9 mouse cellular contexts compared by ENCODE assay signal in genomic region chr1:193673236-193673830, GRCm38 (mm10).
A peak's percentile ranks its signal among the peaks of the same experiment; 100 is the strongest.
DNase-seq lines count a peak whose midpoint lies in the region; ATAC-seq and TF ChIP-seq lines count a peak whose summit lies in the region.
"Had no signal": no experiment of that assay in that cellular context is flagged by ENCODE, and none has a peak within 500 bp of the region (broad histone marks: within the 10 kb centered on the region; RNA-seq: fewer than 3 reads in every experiment).

No protein-coding gene starts in this region.

- peak; percentile 76 for TF ChIP-seq CTCF in midbrain, postnatal 0 days (IDR thresholded peaks at IDR 0.05)

- no peak for ATAC-seq in hindbrain, embryonic 12.5 days (ENCODE audit: low FRiP score)
- no peak for ATAC-seq in midbrain, postnatal 0 days (ENCODE audit: low FRiP score)

- intact Hi-C loops in heart, postnatal 14 days (cut with DNase I): loop anchor here (5.0 kb wide), 1 partner anchor 96 kb away; no protein-coding TSS in a partner anchor
- intact Hi-C loops in left cerebral cortex, postnatal 10 days (cut with DNase I): no loop called here

- WGBS in hindbrain, embryonic 10.5 days: 32% methylated on average over 3 of the region's 3 CpGs
- 37% methylated on average over 3 of the region's 3 CpGs for WGBS in hindbrain, embryonic 12.5 days
- 32% methylated on average over 3 of the region's 3 CpGs for WGBS in midbrain, postnatal 0 days

- H3K27me3 ChIP-seq in hindbrain, embryonic 10.5 days (ENCODE audit: insufficient read depth, poor library complexity, severe bottlenecking): no peaks in the 10 kb centered on the region
- no peaks in the 10 kb centered on the region for H3K27me3 ChIP-seq in hindbrain, embryonic 12.5 days
- no peaks in the 10 kb centered on the region for H3K27me3 ChIP-seq in midbrain, postnatal 0 days (ENCODE audit: insufficient read depth, low read length)
- H3K27me3 ChIP-seq: limb, embryonic 13.5 days had no signal

- H3K9ac ChIP-seq in hindbrain, embryonic 12.5 days: no peak overlapping the region
- no peak overlapping the region for H3K9ac ChIP-seq in midbrain, postnatal 0 days (replicated peaks; ENCODE audit: low read length, poor library complexity, severe bottlenecking)
- H3K9ac ChIP-seq: limb, embryonic 13.5 days had no signal

- no peak overlapping the region for H3K27ac ChIP-seq in hindbrain, embryonic 10.5 days
- no peak overlapping the region for H3K27ac ChIP-seq in hindbrain, embryonic 12.5 days
- H3K27ac ChIP-seq in midbrain, postnatal 0 days (ENCODE audit: low read depth, low read length): no peak overlapping the region
- H3K27ac ChIP-seq: limb, embryonic 13.5 days had no signal

- H3K4me2 ChIP-seq in hindbrain, embryonic 12.5 days (replicated peaks): no peak overlapping the region
- no peak overlapping the region for H3K4me2 ChIP-seq in midbrain, postnatal 0 days (ENCODE audit: low read depth, low read length, poor library complexity, severe bottlenecking)
- H3K4me2 ChIP-seq: limb, embryonic 13.5 days had no signal

- no peak overlapping the region for H3K4me3 ChIP-seq in hindbrain, embryonic 10.5 days
- no peak overlapping the region for H3K4me3 ChIP-seq in hindbrain, embryonic 12.5 days
- H3K4me3 ChIP-seq in midbrain, postnatal 0 days (ENCODE audit: low read depth, low read length): no peak overlapping the region
- H3K4me3 ChIP-seq: limb, embryonic 13.5 days had no signal

- 0 out of 2 replicates have a peak, but pooled peaks cover 8% of the 10 kb centered on the region for H3K4me1 ChIP-seq in hindbrain, embryonic 10.5 days (replicated peaks)
- H3K4me1 ChIP-seq in hindbrain, embryonic 12.5 days: 0 out of 2 replicates have a peak, but pooled peaks cover 7% of the 10 kb centered on the region
- no peaks in the 10 kb centered on the region for H3K4me1 ChIP-seq in midbrain, postnatal 0 days (ENCODE audit: insufficient read depth, low read length)
- H3K4me1 ChIP-seq: limb, embryonic 13.5 days had no signal

- H3K36me3 ChIP-seq in hindbrain, embryonic 10.5 days: no peaks in the 10 kb centered on the region
- H3K36me3 ChIP-seq in hindbrain, embryonic 12.5 days: no peaks in the 10 kb centered on the region
- no peaks in the 10 kb centered on the region for H3K36me3 ChIP-seq in midbrain, postnatal 0 days (ENCODE audit: insufficient read depth, low read length)
- H3K36me3 ChIP-seq: limb, embryonic 13.5 days had no signal

- peaks cover 4% of the 10 kb centered on the region; the same call in 1 of the 2 replicates for H3K9me3 ChIP-seq in hindbrain, embryonic 10.5 days
- no peaks in the 10 kb centered on the region for H3K9me3 ChIP-seq in hindbrain, embryonic 12.5 days (replicated peaks)
- no peaks in the 10 kb centered on the region; the same call in 1 of the 2 replicates for H3K9me3 ChIP-seq in midbrain, postnatal 0 days (ENCODE audit: low read length)
- H3K9me3 ChIP-seq: limb, embryonic 13.5 days had no signal

- peak; percentile 39 for DNase-seq in hindbrain, embryonic 10.5 days (ENCODE audit: low spot score)
- peak; percentile 10 for DNase-seq in MN1 (ENCODE audit: low spot score)
- peak; percentile 81 to 82 for DNase-seq in cerebellum, postnatal 14 days
- peak; percentile 24 to 47 for DNase-seq in heart, postnatal 14 days
- DNase-seq in left cerebral cortex, postnatal 10 days (ENCODE audit: extremely low spot score in 1 of 2, low spot score in 2 of 2): peak; percentile 17 to 50
- DNase-seq in midbrain, postnatal 0 days (ENCODE audit: low spot score): peak; percentile 73
- DNase-seq in ovary, postnatal 10 days (ENCODE audit: low spot score): no peak
